Mouse (Mus musculus) neutrophil, adult 59 days (primary cell): ENCODE measurements around the gene Megf6. TPM values are rescaled to one million over a fixed set of nuclear protein-coding genes. Genes with fewer than 3 reads are reported as not detected.

Source experiments
- total RNA-seq, 2 experiments: library from RNA; stranded (reverse); gene quantifications; 1 replicate in 1 of 2; 2 replicates in 1 of 2; pipeline ENCODE4 v1.2.4; 2023

Megf6 gene
- under 1 TPM; 0.46 to 0.62 TPM for total RNA-seq

GRCm38 (mm10) chr4:154170506-154171150, at the start of gene Megf6:
TSS of gene Megf6 (plus strand) at chr4:154170730.

DNA sequence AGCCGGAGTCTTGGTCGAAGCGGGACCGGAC, 30.5 kb upstream of the Megf6 start, which contains the start of gene Trp73:
TSS of gene Trp73 (minus strand) at position 27 of the 31 bp plus-strand sequence.

GRCm38 (mm10) chr4:154142211-154143040, 28.1 kb upstream of the Megf6 start, which contains the start of gene Wrap73:
TSS of gene Wrap73 (plus strand) at chr4:154142372.

GRCm38 (mm10) chr4:154160538-154161390, 9.8 kb upstream of the Megf6 start, which contains the start of gene Tprgl:
TSS of gene Tprgl (minus strand) at chr4:154160666.

GRCm38 (mm10) chr4:154301466-154301881, 130.9 kb downstream of the Megf6 start, which contains the start of gene Arhgef16:
TSS of gene Arhgef16 (minus strand) at chr4:154301676.

Other genes starting within 250 kb of the Megf6 start
- gene A430005L14Rik, start 213.5 kb upstream of the Megf6 start, total RNA-seq, result 10 to 100 TPM; 21.4 to 22.0 TPM
- gene Dffb, start 195.6 kb upstream of the Megf6 start, total RNA-seq, result 10 to 100 TPM in 1 of 2 experiments, 1 to 10 TPM in 1; 8.2 to 12.5 TPM
- 1 to 10 TPM; 7.3 to 7.4 TPM for gene Cep104, start 195.5 kb upstream of the Megf6 start, total RNA-seq
- gene Lrrc47, start 159.0 kb upstream of the Megf6 start, total RNA-seq, result 10 to 100 TPM; 26.2 to 36.5 TPM
- gene Smim1, start 144.5 kb upstream of the Megf6 start, total RNA-seq, result 1 to 10 TPM; 1.9 to 8.9 TPM
- gene Ccdc27, start 128.1 kb upstream of the Megf6 start, total RNA-seq, result not detected
- gene Trp73, start 30.5 kb upstream of the Megf6 start, total RNA-seq, result not detected
- 1 to 10 TPM; 6.4 to 7.6 TPM for gene Wrap73, start 28.4 kb upstream of the Megf6 start, total RNA-seq
- 100 to 1,000 TPM; 158 to 165 TPM for gene Tprgl, start 10.1 kb upstream of the Megf6 start, total RNA-seq
- not detected for gene Arhgef16, start 130.9 kb downstream of the Megf6 start, total RNA-seq
- gene B230104I21Rik, start 165.4 kb downstream of the Megf6 start, total RNA-seq, result not detected